Comparison of ENCODE assay signal across 8 mouse cellular contexts in the genomic region with DNA sequence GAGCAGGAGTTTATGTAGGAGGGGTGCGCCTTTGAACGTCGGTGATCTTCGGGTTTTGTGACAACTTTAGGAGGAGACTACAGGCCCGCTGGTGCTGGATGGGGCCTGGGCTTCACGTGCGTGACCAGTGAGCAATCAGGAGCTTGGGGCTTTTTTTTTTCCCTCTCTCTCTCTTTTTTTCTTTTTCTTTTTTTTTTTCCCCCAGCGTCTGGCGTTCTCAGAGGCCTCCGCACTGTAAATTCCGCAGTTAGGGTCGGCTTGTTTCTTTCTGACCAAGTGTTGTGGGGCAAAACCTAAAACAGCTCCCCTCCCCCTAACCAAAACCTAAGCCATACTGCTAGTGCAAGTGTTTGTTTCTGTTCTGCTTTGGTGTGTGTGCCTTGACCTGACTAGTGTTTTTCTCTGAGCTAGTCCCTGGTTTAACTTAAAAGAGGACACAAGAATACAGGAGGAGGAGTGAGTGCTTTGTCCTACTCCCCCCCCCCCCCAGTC. TPM values are rescaled to one million over a fixed set of nuclear protein-coding genes. Genes with fewer than 3 reads are reported as not detected.
DNase-seq lines count a peak whose midpoint lies in the region; ATAC-seq and TF ChIP-seq lines count a peak whose summit lies in the region.

No protein-coding gene starts in this region.

- peak overlapping the region; percentile 98 for H3K27ac ChIP-seq in heart, embryonic 16.5 days (ENCODE audit: low read length)
- H3K27ac ChIP-seq in ES-E14 (ENCODE audit: insufficient read depth, low read depth, low read length, poor library complexity, severe bottlenecking): peak overlapping the region; percentile 90; the same call in 1 of the 2 replicates
- H3K27ac ChIP-seq in forebrain, embryonic 14.5 days (ENCODE audit: low read depth, low read length): peak overlapping the region; percentile 94
- H3K27ac ChIP-seq in liver, postnatal 0 days (ENCODE audit: low read depth): peak overlapping the region; percentile 87

- H3K4me3 ChIP-seq in heart, embryonic 16.5 days (ENCODE audit: low read length): peak overlapping the region; percentile 80
- H3K4me3 ChIP-seq in ES-E14 (ENCODE audit: insufficient read depth in 1 of 2, low read depth in 1 of 2, low read length in 2 of 2, poor library complexity in 1 of 2, severe bottlenecking in 1 of 2): peak overlapping the region; percentile 66 to 87
- peak overlapping the region; percentile 58 for H3K4me3 ChIP-seq in forebrain, embryonic 14.5 days (ENCODE audit: low read depth, low read length)
- peak overlapping the region; percentile 69 for H3K4me3 ChIP-seq in liver, postnatal 0 days (ENCODE audit: low read depth, low read length)

- no peaks in the 10 kb centered on the region for H3K27me3 ChIP-seq in heart, embryonic 16.5 days (ENCODE audit: control insufficient read depth, insufficient read depth, low read length)
- no peaks in the 10 kb centered on the region for H3K27me3 ChIP-seq in forebrain, embryonic 14.5 days (replicated peaks; ENCODE audit: control insufficient read depth, insufficient read depth, low read length)
- no peaks in the 10 kb centered on the region for H3K27me3 ChIP-seq in liver, postnatal 0 days (ENCODE audit: insufficient read depth, low read length)

- no peak for DNase-seq in heart, adult 8-10 months (ENCODE audit: low spot score)
- DNase-seq in ES-E14 (ENCODE audit: low read depth, low spot score): no peak
- peak; percentile 27 for DNase-seq in forebrain, embryonic 14.5 days (ENCODE audit: low spot score)
- no peak for DNase-seq in liver, postnatal 0 days
- no peak for DNase-seq in urinary bladder, postnatal 4 days (ENCODE audit: low spot score in 2 of 2)
- no peak for DNase-seq in cerebellum, postnatal 10 days
- DNase-seq in urinary bladder, adult 2 months (ENCODE audit: low spot score): no peak

- peak overlapping the region; percentile 93 for H3K9ac ChIP-seq in heart, embryonic 16.5 days (ENCODE audit: low read length)
- H3K9ac ChIP-seq in ES-E14 (ENCODE audit: insufficient read depth, low read depth, low read length, poor library complexity, severe bottlenecking): peak overlapping the region; percentile 91
- H3K9ac ChIP-seq in forebrain, embryonic 14.5 days (ENCODE audit: low read length): peak overlapping the region; percentile 84
- H3K9ac ChIP-seq in liver, postnatal 0 days (replicated peaks): peak overlapping the region; percentile 79

- no peak for TF ChIP-seq CTCF in liver, postnatal 0 days (IDR thresholded peaks at IDR 0.05; ENCODE audit: low read depth)

- peaks cover 8% of the 10 kb centered on the region for H3K4me1 ChIP-seq in heart, embryonic 16.5 days (ENCODE audit: control insufficient read depth, insufficient read depth, low read length)
- H3K4me1 ChIP-seq in ES-E14 (ENCODE audit: control insufficient read depth in 2 of 2, insufficient read depth in 2 of 2, low read length in 2 of 2, poor library complexity in 1 of 2): peaks cover 0 to 2% of the 10 kb centered on the region in 2 experiments; a peak in 1 of 4 replicates
- H3K4me1 ChIP-seq in forebrain, embryonic 14.5 days (ENCODE audit: control insufficient read depth, insufficient read depth, low read length): no peaks in the 10 kb centered on the region; the same call in 1 of the 2 replicates
- peaks cover 16% of the 10 kb centered on the region; the same call in 1 of the 2 replicates for H3K4me1 ChIP-seq in liver, postnatal 0 days (ENCODE audit: insufficient read depth)

- no peaks in the 10 kb centered on the region for H3K9me3 ChIP-seq in heart, embryonic 16.5 days (replicated peaks; ENCODE audit: control insufficient read depth, low read length)
- no peaks in the 10 kb centered on the region for H3K9me3 ChIP-seq in ES-E14 (ENCODE audit: control insufficient read depth, insufficient read depth, low read depth, low read length)
- H3K9me3 ChIP-seq in forebrain, embryonic 14.5 days (replicated peaks; ENCODE audit: control insufficient read depth, low read length): no peaks in the 10 kb centered on the region
- no peaks in the 10 kb centered on the region for H3K9me3 ChIP-seq in liver, postnatal 0 days (ENCODE audit: low read length)

- TF ChIP-seq EP300 in liver, postnatal 0 days (IDR thresholded peaks at IDR 0.05; ENCODE audit: low read depth): no peak

- ATAC-seq in heart, embryonic 16.5 days (replicated peaks; ENCODE audit: extremely low read depth, insufficient read depth, low FRiP score): no peak
- ATAC-seq in forebrain, embryonic 14.5 days: no peak
- no peak for ATAC-seq in liver, postnatal 0 days

- 22% methylated on average over 12 of the region's 12 CpGs for WGBS in heart, embryonic 16.5 days
- WGBS in forebrain, embryonic 14.5 days: 31% methylated on average over 12 of the region's 12 CpGs
- 17% methylated on average over 12 of the region's 12 CpGs for WGBS in liver, postnatal 0 days (ENCODE audit: insufficient replicate concordance)

- in situ Hi-C loops in ES-E14 (cut with MboI; ENCODE audit: low sequenced_read_pairs in 2 of 2, unreplicated experiment in 2 of 2): no loop called here

- peak overlapping the region; percentile 63 for H3K4me2 ChIP-seq in heart, embryonic 16.5 days (ENCODE audit: low read depth, low read length)
- peak overlapping the region; percentile 59 for H3K4me2 ChIP-seq in forebrain, embryonic 14.5 days (ENCODE audit: low read length)
- H3K4me2 ChIP-seq in liver, postnatal 0 days (ENCODE audit: low read depth, low read length): peak overlapping the region; percentile 74

- H3K36me3 ChIP-seq in heart, embryonic 16.5 days (ENCODE audit: control insufficient read depth, insufficient read depth): no peaks in the 10 kb centered on the region
- no peaks in the 10 kb centered on the region for H3K36me3 ChIP-seq in ES-E14 (ENCODE audit: control insufficient read depth, insufficient read depth, low read length, poor library complexity, severe bottlenecking)
- no peaks in the 10 kb centered on the region for H3K36me3 ChIP-seq in forebrain, embryonic 14.5 days (ENCODE audit: control insufficient read depth, insufficient read depth, low read length)
- H3K36me3 ChIP-seq in liver, postnatal 0 days (replicated peaks; ENCODE audit: insufficient read depth, low read length): no peaks in the 10 kb centered on the region

TF ChIP-seq in ES-E14, 5 proteins besides CTCF, POLR2A, EP300 and RAD21:
- TF ChIP-seq ZNF384 (IDR thresholded peaks at IDR 0.05; ENCODE audit: low read depth, low read length): 0 out of 2 replicates have a peak, but pooled peaks have one; percentile 20
- TF ChIP-seq HCFC1 (IDR thresholded peaks at IDR 0.05; ENCODE audit: borderline replicate concordance, insufficient read depth, low read length): no peak
- no peak for TF ChIP-seq CHD2 (IDR thresholded peaks at IDR 0.05; ENCODE audit: low read depth, low read length)
- no peak for TF ChIP-seq ZC3H11A (IDR thresholded peaks at IDR 0.05; ENCODE audit: borderline replicate concordance, low read depth, low read length)
- TF ChIP-seq MAFK (IDR thresholded peaks at IDR 0.05; ENCODE audit: insufficient read depth, low read depth, low read length): no peak

RNA-seq across cellular contexts. Expression of a gene that starts 1.2 kb away (rescaled TPM):
- 55.5 and 59.9 TPM in 2 replicates for polyA plus RNA-seq in heart, embryonic 16.5 days (2015; fragmentation: Nextera tagmentation; extraction: Ambion mirVana)
- total RNA-seq in heart, adult 8-10 months (2022): 10 to 100 TPM; 28.4 to 31.0 (median 29.7) TPM
- total RNA-seq in ES-E14 (2012; rRNA removed): 33.7 and 35.5 TPM in 2 replicates
- polyA plus RNA-seq in forebrain, embryonic 14.5 days (2014; fragmentation: Nextera tagmentation; extraction: Ambion mirVana): 46.2 and 49.9 TPM in 2 replicates
- 10.3 and 11.6 TPM in 2 replicates for polyA plus RNA-seq in liver, postnatal 0 days (2015; fragmentation: Nextera tagmentation; extraction: Ambion mirVana)
- polyA plus RNA-seq in urinary bladder, adult 2 months (2012; rRNA removed): 37.2 and 44.1 TPM in 2 replicates
